Mouse (Mus musculus) forebrain, embryonic 10.5 days (tissue): Measurements from ENCODE around the gene 2810408A11Rik. TPM values are rescaled to one million over a fixed set of nuclear protein-coding genes. Genes with fewer than 3 reads are reported as not detected.

Source experiments
- microRNA-seq: library from miRNA; unstranded; fragments of <30 nt; microRNA quantifications from one replicate; pipeline ENCODE4, GENCODE M21; 2017
- polyA plus RNA-seq: library from polyadenylated mRNA; unstranded; fragments of >200 nt; fragmentation: Nextera tagmentation; extraction: Ambion mirVana; gene quantifications from 2 replicates; pipeline ENCODE4 v1.2.1, GENCODE M21; 2016

Gene 2810408A11Rik
- polyA plus RNA-seq, 1 experiment from 2014 or later, result 11.9 TPM

Small RNA genes lying within 50 kb of the gene (microRNA-seq; reads per million reads assigned to microRNA genes)
- gene Mir6924, result not detected

Other genes starting within 250 kb of the 2810408A11Rik start
- gene Sox15, start 245.7 kb downstream of the 2810408A11Rik start, polyA plus RNA-seq, result not detected in 2 replicates
- gene Mpdu1, start 238.3 kb downstream of the 2810408A11Rik start, polyA plus RNA-seq, result 81.8 and 82.9 TPM in 2 replicates
- 5.5 and 5.8 TPM in 2 replicates for gene Cd68, start 234.8 kb downstream of the 2810408A11Rik start, polyA plus RNA-seq
- 725 and 747 TPM in 2 replicates for gene Eif4a1, start 228.6 kb downstream of the 2810408A11Rik start, polyA plus RNA-seq
- gene Senp3, start 218.9 kb downstream of the 2810408A11Rik start, polyA plus RNA-seq, result 127 and 128 TPM in 2 replicates
- gene Tnfsf13, start 215.2 kb downstream of the 2810408A11Rik start, polyA plus RNA-seq, result 0.20 TPM in 1 of 2 replicates, not detected in the other
- 1.1 and 1.6 TPM in 2 replicates for gene Tnfsf12, start 205.1 kb downstream of the 2810408A11Rik start, polyA plus RNA-seq
- gene Tnfsfm13, start 204.9 kb downstream of the 2810408A11Rik start, polyA plus RNA-seq, result 0.44 and 0.55 TPM in 2 replicates
- gene Polr2a, start 142.3 kb downstream of the 2810408A11Rik start, polyA plus RNA-seq, result 32.9 and 34.5 TPM in 2 replicates
- 0.14 TPM in 1 of 2 replicates, not detected in the other for gene Slc35g3, start 139.0 kb downstream of the 2810408A11Rik start, polyA plus RNA-seq
- 0.46 and 0.77 TPM in 2 replicates for gene Zbtb4, start 135.1 kb downstream of the 2810408A11Rik start, polyA plus RNA-seq
- 1.0 and 1.5 TPM in 2 replicates for gene Chrnb1, start 105.0 kb downstream of the 2810408A11Rik start, polyA plus RNA-seq
- gene Fgf11, start 99.1 kb downstream of the 2810408A11Rik start, polyA plus RNA-seq, result 0.73 TPM in 2 replicates
- 0.71 and 0.95 TPM in 2 replicates for gene Tmem102, start 95.4 kb downstream of the 2810408A11Rik start, polyA plus RNA-seq
- gene Gm39566, start 85.7 kb downstream of the 2810408A11Rik start, polyA plus RNA-seq, result not detected in 2 replicates
- gene Spem2, start 82.5 kb downstream of the 2810408A11Rik start, polyA plus RNA-seq, result not detected in 2 replicates
- gene Spem1, start 78.8 kb downstream of the 2810408A11Rik start, polyA plus RNA-seq, result 0.19 TPM in 1 of 2 replicates, not detected in the other
- gene Nlgn2, start 63.2 kb downstream of the 2810408A11Rik start, polyA plus RNA-seq, result 4.7 and 5.2 TPM in 2 replicates
- 259 and 290 TPM in 2 replicates for gene Tmem256, start 62.5 kb downstream of the 2810408A11Rik start, polyA plus RNA-seq
- gene Plscr3, start 54.6 kb downstream of the 2810408A11Rik start, polyA plus RNA-seq, result 67.5 and 67.6 TPM in 2 replicates
- 0.79 and 1.9 TPM in 2 replicates for gene Tnk1, start 42.3 kb downstream of the 2810408A11Rik start, polyA plus RNA-seq
- gene Tmem95, start 23.0 kb downstream of the 2810408A11Rik start, polyA plus RNA-seq, result not detected in 2 replicates
- gene Kctd11, start 19.6 kb downstream of the 2810408A11Rik start, polyA plus RNA-seq, result 4.8 and 6.7 TPM in 2 replicates
- gene Acap1, start 5.4 kb downstream of the 2810408A11Rik start, polyA plus RNA-seq, result 0.84 and 1.3 TPM in 2 replicates
- gene Neurl4, start 85 bp upstream of the 2810408A11Rik start, polyA plus RNA-seq, result 14.3 and 14.8 TPM in 2 replicates
- gene Gps2, start 12.9 kb upstream of the 2810408A11Rik start, polyA plus RNA-seq, result 92.4 and 97.3 TPM in 2 replicates
- 2,970 and 2,997 TPM in 2 replicates for gene Eif5a, start 21.0 kb upstream of the 2810408A11Rik start, polyA plus RNA-seq
- gene Ybx2, start 34.8 kb upstream of the 2810408A11Rik start, polyA plus RNA-seq, result 5.7 and 6.4 TPM in 2 replicates
- gene Slc2a4, start 47.2 kb upstream of the 2810408A11Rik start, polyA plus RNA-seq, result 14.2 and 15.7 TPM in 2 replicates
- 19.7 and 21.9 TPM in 2 replicates for gene Cldn7, start 63.8 kb upstream of the 2810408A11Rik start, polyA plus RNA-seq
- gene Ctdnep1, start 80.2 kb upstream of the 2810408A11Rik start, polyA plus RNA-seq, result 21.5 and 23.4 TPM in 2 replicates
- 159 TPM in 2 replicates for gene Elp5, start 81.5 kb upstream of the 2810408A11Rik start, polyA plus RNA-seq
- 318 and 331 TPM in 2 replicates for gene Gabarap, start 90.2 kb upstream of the 2810408A11Rik start, polyA plus RNA-seq
- gene Phf23, start 94.8 kb upstream of the 2810408A11Rik start, polyA plus RNA-seq, result 94.5 and 96.2 TPM in 2 replicates
- 44.3 and 51.6 TPM in 2 replicates for gene Dvl2, start 99.6 kb upstream of the 2810408A11Rik start, polyA plus RNA-seq
- gene Acadvl, start 114.4 kb upstream of the 2810408A11Rik start, polyA plus RNA-seq, result 41.0 and 44.1 TPM in 2 replicates
- gene Dlg4, start 116.0 kb upstream of the 2810408A11Rik start, polyA plus RNA-seq, result 13.8 and 15.5 TPM in 2 replicates
- 0.71 and 1.2 TPM in 2 replicates for gene Asgr1, start 153.1 kb upstream of the 2810408A11Rik start, polyA plus RNA-seq
- not detected in 2 replicates for gene Asgr2, start 191.7 kb upstream of the 2810408A11Rik start, polyA plus RNA-seq
- not detected in 2 replicates for gene Mgl2, start 229.3 kb upstream of the 2810408A11Rik start, polyA plus RNA-seq